Mouse (Mus musculus) liver, adult 2 months (tissue): ENCODE results near the gene Krt83.

Source experiments
- CTCF ChIP-seq: fragments of 200-500 bp; IDR thresholded peaks from 2 replicates; pipeline ENCODE4 v1.5.1; 2011; ENCODE audit warnings: low read depth, low read length, control low read depth
- POLR2A ChIP-seq: fragments of 200-500 bp; IDR thresholded peaks from 2 replicates; pipeline ENCODE4 v1.6.1; 2011; ENCODE audit warnings: low read length, control low read depth; ENCODE audit not compliant: insufficient read depth; ENCODE audit errors: extremely low read depth

DNA sequence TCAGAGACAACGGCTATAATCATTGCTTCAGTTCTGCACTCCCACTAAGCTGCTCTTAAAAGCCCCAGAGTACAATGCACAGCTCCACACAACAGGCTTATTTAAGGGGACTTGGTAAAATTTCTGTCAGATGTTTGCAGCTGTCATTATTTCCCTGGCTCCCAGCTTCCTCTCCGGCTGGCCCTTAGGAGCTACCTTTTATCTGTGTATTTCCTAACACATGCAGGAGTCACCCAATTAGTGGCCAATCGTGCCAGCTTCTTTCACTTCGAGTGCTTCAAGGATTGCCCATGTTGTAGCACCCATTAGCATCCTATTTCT is 47.2 kb upstream of the Krt83 start:
- TF ChIP-seq CTCF (no peak), POLR2A (no peak)
